Mouse (Mus musculus): ENCODE measurements around the gene Gm13289. TPM values are rescaled to one million over a fixed set of nuclear protein-coding genes. Genes with fewer than 3 reads are reported as not detected.
"Not testable (repeated sequence)": the region's sequence is repeated elsewhere in the genome, so short reads cannot be mapped to it uniquely, and the experiment has no call there.

Gene Gm13289
- polyA plus RNA-seq, 1 experiment from 2014 or later, result not detected

- DNase-seq (ENCODE audit: low spot score), result not testable (repeated sequence)
Measured at GRCm38 (mm10) chr4:88782335-88782734, 5.6 kb downstream of the Gm13289 start.

- DNase-seq (ENCODE audit: low spot score), result not testable (repeated sequence)
Measured at GRCm38 (mm10) chr4:88785409-88785808, 8.7 kb downstream of the Gm13289 start, which contains the start of gene Gm13276. Gm13276 (plus strand) TSS chr4:88785709.

- not testable (repeated sequence) for DNase-seq (ENCODE audit: low spot score)
Measured at GRCm38 (mm10) chr4:88788402-88788801, 11.7 kb downstream of the Gm13289 start, which contains the start of gene Gm13277. Gm13277 (plus strand) TSS chr4:88788632.

- not testable (repeated sequence) for DNase-seq (ENCODE audit: low spot score)
Measured at GRCm38 (mm10) chr4:88791250-88791649, 14.5 kb downstream of the Gm13289 start, which contains the start of gene Gm13278. Gm13278 (plus strand) TSS chr4:88791550.

- not testable (repeated sequence) for DNase-seq (ENCODE audit: low spot score)
Measured at GRCm38 (mm10) chr4:88793936-88794675, 17.4 kb downstream of the Gm13289 start, which contains the start of gene Gm13275. Gm13275 (plus strand) TSS chr4:88794487.

- DNase-seq (ENCODE audit: low spot score), result not testable (repeated sequence)
Measured at GRCm38 (mm10) chr4:88797097-88797496, 20.4 kb downstream of the Gm13289 start, which contains the start of gene Gm13279. Gm13279 (plus strand) TSS chr4:88797397.

GRCm38 (mm10) chr4:88799365-88799764 is 22.6 kb downstream of the Gm13289 start, which contains the start of gene Gm13285:
Gm13285 (plus strand) TSS chr4:88799665.
- not testable (repeated sequence) for DNase-seq (ENCODE audit: low spot score)

- not testable (repeated sequence) for DNase-seq (ENCODE audit: low spot score)
Measured at GRCm38 (mm10) chr4:88802954-88803353, 26.2 kb downstream of the Gm13289 start, which contains the start of gene Gm13287. Gm13287 (plus strand) TSS chr4:88803254.

GRCm38 (mm10) chr4:88805231-88805630 is 28.5 kb downstream of the Gm13289 start, which contains the start of gene Gm13288:
Gm13288 (plus strand) TSS chr4:88805531.
- not testable (repeated sequence) for DNase-seq (ENCODE audit: low spot score)

GRCm38 (mm10) chr4:88805761-88806160 is 29.0 kb downstream of the Gm13289 start:
- DNase-seq (ENCODE audit: low spot score), result not testable (repeated sequence)

GRCm38 (mm10) chr4:88815928-88816327 is 39.2 kb downstream of the Gm13289 start, which contains the start of gene Ifna7:
Ifna7 (plus strand) TSS chr4:88816228.
- DNase-seq (ENCODE audit: low spot score), result no peak

- no peak for DNase-seq (ENCODE audit: low spot score)
Measured at GRCm38 (mm10) chr4:88819659-88820058, 42.9 kb downstream of the Gm13289 start, which contains the start of gene Ifna11. Ifna11 (plus strand) TSS chr4:88819959.

GRCm38 (mm10) chr4:88822995-88823394 is 46.3 kb downstream of the Gm13289 start:
- DNase-seq (ENCODE audit: low spot score), result peak; percentile 29

Other genes with a start within 250 kb of the Gm13289 start
- not detected in 2 replicates for gene Ifna15, start 218.7 kb upstream of the Gm13289 start, polyA plus RNA-seq (2015; fragmentation: Nextera tagmentation; extraction: Ambion mirVana)
- not detected in 2 replicates for gene Ifna14, start 205.1 kb upstream of the Gm13289 start, polyA plus RNA-seq (2015; fragmentation: Nextera tagmentation; extraction: Ambion mirVana)
- gene Ifna9, start 184.5 kb upstream of the Gm13289 start, polyA plus RNA-seq (2015; fragmentation: Nextera tagmentation; extraction: Ambion mirVana), result 0.24 TPM in 1 of 2 replicates, not detected in the other
- not detected in 2 replicates for gene Ifna12, start 173.5 kb upstream of the Gm13289 start, polyA plus RNA-seq (2015; fragmentation: Nextera tagmentation; extraction: Ambion mirVana)
- not detected in 2 replicates for gene C87499, start 142.5 kb upstream of the Gm13289 start, polyA plus RNA-seq (2015; fragmentation: Nextera tagmentation; extraction: Ambion mirVana)
- gene Ifna13, start 132.5 kb upstream of the Gm13289 start, polyA plus RNA-seq (2015; fragmentation: Nextera tagmentation; extraction: Ambion mirVana), result not detected in 2 replicates
- gene Ifna16, start 100.0 kb upstream of the Gm13289 start, polyA plus RNA-seq (2015; fragmentation: Nextera tagmentation; extraction: Ambion mirVana), result not detected in 2 replicates
- gene Ifna2, start 93.0 kb upstream of the Gm13289 start, polyA plus RNA-seq (2015; fragmentation: Nextera tagmentation; extraction: Ambion mirVana), result not detected in 2 replicates
- gene Ifnab, start 85.6 kb upstream of the Gm13289 start, polyA plus RNA-seq (2015; fragmentation: Nextera tagmentation; extraction: Ambion mirVana), result not detected in 2 replicates
- gene Gm26566, start 55.1 kb upstream of the Gm13289 start, polyA plus RNA-seq (2015; fragmentation: Nextera tagmentation; extraction: Ambion mirVana), result 0.63 and 0.85 TPM in 2 replicates
- gene Klhl9, start 54.5 kb upstream of the Gm13289 start, polyA plus RNA-seq (2015; fragmentation: Nextera tagmentation; extraction: Ambion mirVana), result 55.8 and 59.5 TPM in 2 replicates
- gene Gm13271, start 22.1 kb upstream of the Gm13289 start, polyA plus RNA-seq (2015; fragmentation: Nextera tagmentation; extraction: Ambion mirVana), result not detected in 2 replicates
- gene Gm13283, start 16.8 kb upstream of the Gm13289 start, polyA plus RNA-seq (2015; fragmentation: Nextera tagmentation; extraction: Ambion mirVana), result 0.33 and 0.37 TPM in 2 replicates
- 0.18 and 0.36 TPM in 2 replicates for gene Gm13290, start 3.1 kb upstream of the Gm13289 start, polyA plus RNA-seq (2015; fragmentation: Nextera tagmentation; extraction: Ambion mirVana)
- gene Gm13272, start 2.9 kb downstream of the Gm13289 start, polyA plus RNA-seq (2015; fragmentation: Nextera tagmentation; extraction: Ambion mirVana), result not detected in 2 replicates
- 0.23 and 0.31 TPM in 2 replicates for gene Ifnz, start 5.2 kb downstream of the Gm13289 start, polyA plus RNA-seq (2015; fragmentation: Nextera tagmentation; extraction: Ambion mirVana)
- not detected in 2 replicates for gene Gm13276, start 8.8 kb downstream of the Gm13289 start, polyA plus RNA-seq (2015; fragmentation: Nextera tagmentation; extraction: Ambion mirVana)
- not detected in 2 replicates for gene Gm13277, start 11.7 kb downstream of the Gm13289 start, polyA plus RNA-seq (2015; fragmentation: Nextera tagmentation; extraction: Ambion mirVana)
- gene Gm13278, start 14.6 kb downstream of the Gm13289 start, polyA plus RNA-seq (2015; fragmentation: Nextera tagmentation; extraction: Ambion mirVana), result not detected in 2 replicates
- gene Gm13275, start 17.6 kb downstream of the Gm13289 start, polyA plus RNA-seq (2015; fragmentation: Nextera tagmentation; extraction: Ambion mirVana), result not detected in 2 replicates
- not detected in 2 replicates for gene Gm13279, start 20.5 kb downstream of the Gm13289 start, polyA plus RNA-seq (2015; fragmentation: Nextera tagmentation; extraction: Ambion mirVana)
- gene Gm13285, start 22.7 kb downstream of the Gm13289 start, polyA plus RNA-seq (2015; fragmentation: Nextera tagmentation; extraction: Ambion mirVana), result 0.64 and 1.4 TPM in 2 replicates
- gene Gm13287, start 26.3 kb downstream of the Gm13289 start, polyA plus RNA-seq (2015; fragmentation: Nextera tagmentation; extraction: Ambion mirVana), result not detected in 2 replicates
- not detected in 2 replicates for gene Gm13288, start 28.6 kb downstream of the Gm13289 start, polyA plus RNA-seq (2015; fragmentation: Nextera tagmentation; extraction: Ambion mirVana)
- not detected in 2 replicates for gene Ifna7, start 39.3 kb downstream of the Gm13289 start, polyA plus RNA-seq (2015; fragmentation: Nextera tagmentation; extraction: Ambion mirVana)
- not detected in 2 replicates for gene Ifna11, start 43.0 kb downstream of the Gm13289 start, polyA plus RNA-seq (2015; fragmentation: Nextera tagmentation; extraction: Ambion mirVana)
- not detected in 2 replicates for gene Ifna6, start 50.5 kb downstream of the Gm13289 start, polyA plus RNA-seq (2015; fragmentation: Nextera tagmentation; extraction: Ambion mirVana)
- not detected in 2 replicates for gene Ifna5, start 58.6 kb downstream of the Gm13289 start, polyA plus RNA-seq (2015; fragmentation: Nextera tagmentation; extraction: Ambion mirVana)
- gene Ifna4, start 64.9 kb downstream of the Gm13289 start, polyA plus RNA-seq (2015; fragmentation: Nextera tagmentation; extraction: Ambion mirVana), result not detected in 2 replicates
- not detected in 2 replicates for gene Ifna1, start 73.2 kb downstream of the Gm13289 start, polyA plus RNA-seq (2015; fragmentation: Nextera tagmentation; extraction: Ambion mirVana)
- gene Ifne, start 103.3 kb downstream of the Gm13289 start, polyA plus RNA-seq (2015; fragmentation: Nextera tagmentation; extraction: Ambion mirVana), result not detected in 2 replicates